Mouse (Mus musculus): ENCODE results near the gene Plekha4. TPM values are rescaled to one million over a fixed set of nuclear protein-coding genes. Genes with fewer than 3 reads are reported as not detected.

The Plekha4 gene
- total RNA-seq, 2 experiments from 2014 or later: 4.1 to 5.6 TPM

DNA sequence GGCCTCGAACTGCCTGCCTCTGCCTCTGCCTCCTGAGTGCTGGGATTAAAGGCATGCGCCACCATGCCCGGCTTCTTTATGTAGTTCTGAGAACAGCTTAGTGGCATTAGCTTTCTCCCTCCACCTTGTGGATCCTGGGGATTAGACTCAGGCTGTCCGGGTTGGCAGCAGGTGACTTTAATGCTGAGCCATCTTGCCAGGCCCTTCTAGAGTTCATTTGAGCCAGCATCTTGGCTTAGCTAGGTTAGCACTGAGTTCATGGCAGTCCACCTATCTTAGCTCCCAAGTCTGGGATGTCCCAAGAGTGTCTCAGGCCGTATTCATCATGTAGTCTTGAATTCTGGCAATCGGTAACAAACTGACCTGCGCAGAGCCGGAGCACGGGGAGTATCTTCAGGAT lies 39.3 kb downstream of the Plekha4 start:
- intact Hi-C loops (cut with DNase I): no loop called here
- no peak for DNase-seq

DNA sequence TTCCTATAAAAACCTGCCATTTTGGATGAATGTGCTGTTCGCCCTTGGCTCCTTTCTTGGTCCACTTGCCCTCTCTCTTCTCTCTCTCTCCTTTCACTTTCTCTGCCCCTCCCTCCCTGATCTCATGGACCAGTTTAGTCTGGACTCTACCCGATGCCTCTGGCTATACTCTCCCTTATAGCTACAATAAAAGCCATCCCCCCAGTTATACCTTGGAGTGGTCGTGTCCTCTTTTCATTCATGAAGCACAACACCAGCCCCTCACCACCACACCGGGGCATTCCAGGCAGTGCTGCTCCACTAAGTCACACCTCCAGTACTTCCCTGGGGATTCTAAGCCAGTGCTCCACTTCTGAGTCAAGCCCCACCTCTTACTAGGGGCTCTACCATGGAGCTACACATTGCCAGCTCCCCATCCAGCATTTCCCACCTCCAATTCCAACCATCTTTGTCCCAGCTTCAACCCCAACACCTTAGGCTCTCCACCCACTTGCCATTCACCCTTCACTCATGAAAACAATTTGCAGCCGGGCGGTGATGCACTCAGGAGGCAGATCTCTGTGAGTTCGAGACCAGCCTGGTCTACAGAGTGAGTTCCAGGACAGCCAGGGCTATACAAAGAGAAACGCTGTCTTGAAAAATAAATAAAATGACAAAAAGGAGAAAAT lies 41.1 kb downstream of the Plekha4 start:
- DNase-seq: no peak
- intact Hi-C loops (cut with DNase I): no loop called here

DNA sequence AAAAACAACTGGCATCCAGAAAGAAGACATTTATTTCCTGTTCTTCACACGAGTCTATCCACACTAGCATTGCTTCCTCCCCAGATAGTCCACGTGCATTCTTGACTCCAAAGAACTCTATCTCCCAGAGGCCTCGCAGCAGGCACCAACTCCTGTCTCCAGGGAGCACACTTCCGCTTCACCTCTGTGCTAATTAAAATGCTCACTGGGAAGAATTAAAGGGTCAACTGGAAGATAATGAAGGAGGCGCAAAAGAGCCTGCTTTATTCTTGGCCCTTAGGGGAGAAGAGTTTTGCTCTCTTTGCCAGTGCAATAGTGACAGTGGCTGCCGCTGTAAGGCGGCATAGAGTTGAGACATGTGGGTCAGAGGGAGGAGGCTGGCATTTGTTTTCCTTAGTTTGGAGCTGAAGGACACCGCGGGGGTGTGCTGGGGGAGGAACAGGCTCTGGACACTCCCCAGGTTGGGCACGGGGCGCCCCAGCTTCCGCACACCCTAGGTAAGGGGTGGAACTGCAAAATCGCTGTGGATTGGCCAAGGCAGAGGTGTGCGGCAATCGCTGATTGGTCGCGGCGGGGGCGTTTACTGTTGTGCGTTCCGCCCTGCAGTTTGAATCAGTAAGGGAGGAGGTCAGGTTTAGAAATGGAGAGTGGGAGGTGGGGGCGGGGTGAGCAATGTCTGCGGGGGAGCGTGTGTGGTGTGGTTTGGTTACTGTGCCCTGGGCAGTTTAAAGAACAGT lies 41.8 kb downstream of the Plekha4 start:
- intact Hi-C loops (cut with DNase I): no loop called here
- peak; percentile 93 for DNase-seq

DNA sequence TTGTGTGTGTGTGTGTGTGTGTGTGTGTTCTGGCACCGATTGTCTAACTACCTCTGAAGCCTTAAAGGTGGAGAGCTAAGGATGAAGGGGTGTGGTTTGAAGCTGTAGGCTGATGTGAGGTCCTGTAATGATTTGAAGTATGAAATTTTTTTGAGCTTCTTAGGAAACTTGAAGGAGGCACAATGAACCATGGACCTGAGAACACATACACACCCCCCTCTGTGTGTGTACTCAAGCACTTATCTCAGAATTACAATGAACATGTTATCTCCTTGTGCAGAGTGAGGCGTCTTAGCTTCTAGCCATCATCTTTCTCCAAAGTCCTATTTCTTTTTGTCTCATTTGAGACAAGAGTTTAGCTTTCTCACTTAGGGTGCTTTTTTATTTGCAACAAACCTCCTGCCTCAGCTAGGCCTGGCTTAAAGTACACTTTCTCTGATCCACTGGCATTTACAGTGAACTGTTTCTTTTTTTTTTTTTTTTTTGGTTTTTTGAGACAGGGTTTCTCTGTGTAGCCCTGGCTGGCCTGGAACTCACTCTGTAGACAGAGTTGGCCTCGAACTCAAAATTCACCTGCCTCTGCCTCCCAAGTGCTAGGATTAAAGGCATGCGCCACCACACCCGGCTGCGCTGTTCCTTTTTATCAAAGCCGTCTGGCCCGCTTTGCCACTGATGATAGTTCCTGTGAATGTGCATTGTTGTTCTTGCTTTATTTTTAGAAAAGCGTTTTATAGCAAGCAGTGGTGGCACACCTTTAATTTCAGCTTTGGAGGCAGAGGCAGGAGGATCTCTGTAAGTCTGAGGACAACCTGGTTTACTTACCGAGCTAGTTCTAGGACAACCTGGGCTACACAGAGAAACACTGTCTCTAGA lies 42.7 kb downstream of the Plekha4 start:
- intact Hi-C loops (cut with DNase I): no loop called here

DNA sequence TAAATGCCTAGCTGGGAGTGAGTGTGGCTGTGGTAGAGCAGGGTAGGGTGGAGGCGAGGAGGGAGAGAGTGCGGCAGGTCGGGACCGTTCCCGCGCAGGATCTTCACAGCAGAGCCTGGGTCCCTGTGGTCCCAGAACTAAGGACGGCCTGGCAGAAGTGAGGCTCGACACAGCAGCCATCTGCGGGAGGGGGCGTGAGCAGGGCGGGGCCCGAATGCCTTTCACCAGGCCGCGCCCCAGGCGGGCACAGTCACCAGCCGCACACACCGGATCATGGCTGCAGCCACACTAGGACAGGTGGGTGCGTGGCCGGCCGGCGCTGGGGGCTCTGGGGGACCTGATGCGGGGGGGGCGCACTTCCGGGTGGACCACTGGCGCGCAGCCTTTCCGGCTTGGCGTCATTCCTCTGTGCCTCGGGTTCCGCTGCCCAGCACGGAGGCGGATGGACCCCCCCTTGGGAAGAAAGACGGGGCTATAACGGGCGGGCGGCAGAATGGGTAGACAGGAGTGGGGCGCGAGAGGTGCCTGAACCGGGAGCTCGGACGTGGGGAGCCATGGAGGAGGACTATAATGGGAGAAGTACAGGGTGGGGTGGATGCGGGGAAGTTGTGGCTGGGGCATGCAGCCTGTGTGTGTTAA lies 44.1 kb downstream of the Plekha4 start, which contains the start of gene Bcat2:
Gene Bcat2, plus strand, starts transcription at position 51 of the 639 bp plus-strand sequence.
- DNase-seq: peak; percentile 80 to 82
- intact Hi-C loops (cut with DNase I): loop anchor here (2.0 kb wide), 1 partner anchor 19 kb away; no protein-coding TSS in a partner anchor

More for the DNA sequence above, 42.7 kb downstream of the Plekha4 start:
- DNase-seq: no peak

DNA sequence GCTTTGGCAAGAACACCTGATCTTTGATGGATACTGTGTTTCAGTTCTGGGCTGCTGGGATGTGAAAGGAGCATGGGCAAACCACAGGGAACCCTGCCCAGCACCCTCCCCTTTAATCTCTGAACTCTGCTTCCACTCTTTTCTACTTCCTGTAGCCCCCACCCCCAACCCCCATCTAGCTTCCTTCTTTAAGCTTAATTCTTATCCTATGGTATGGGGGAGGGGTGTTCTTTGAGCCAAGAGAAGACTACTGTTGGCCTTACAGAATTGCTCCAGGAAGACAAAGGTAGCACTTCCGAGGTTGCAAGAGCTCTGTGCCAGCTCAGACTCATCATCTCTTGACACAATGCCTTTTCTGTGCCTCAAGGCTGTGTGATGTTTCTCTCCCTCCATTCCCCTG lies 45.8 kb downstream of the Plekha4 start:
- intact Hi-C loops (cut with DNase I): loop anchor here (2.0 kb wide), 1 partner anchor 17 kb away; no protein-coding TSS in a partner anchor
- no peak for DNase-seq

DNA sequence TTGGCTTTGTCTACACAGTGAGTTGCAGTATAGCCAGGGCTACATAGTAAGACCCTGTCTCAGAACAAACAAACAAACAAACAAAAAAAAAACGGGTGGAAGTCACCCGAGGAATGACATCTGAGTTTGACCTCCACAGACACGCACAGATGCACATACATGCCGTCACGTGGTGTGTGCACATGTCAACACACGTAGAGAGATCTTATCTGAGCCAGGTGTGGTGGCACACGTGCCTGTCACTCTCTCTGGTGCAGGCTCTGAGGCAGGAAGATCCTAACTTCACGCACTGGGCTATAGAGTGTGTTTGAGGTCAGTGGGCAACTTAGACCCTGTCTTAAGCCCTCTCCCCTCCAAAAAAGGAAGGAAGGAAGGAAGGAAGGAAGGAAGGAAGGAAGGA lies 47.8 kb downstream of the Plekha4 start:
- intact Hi-C loops (cut with DNase I): no loop called here
- no peak for DNase-seq

DNA sequence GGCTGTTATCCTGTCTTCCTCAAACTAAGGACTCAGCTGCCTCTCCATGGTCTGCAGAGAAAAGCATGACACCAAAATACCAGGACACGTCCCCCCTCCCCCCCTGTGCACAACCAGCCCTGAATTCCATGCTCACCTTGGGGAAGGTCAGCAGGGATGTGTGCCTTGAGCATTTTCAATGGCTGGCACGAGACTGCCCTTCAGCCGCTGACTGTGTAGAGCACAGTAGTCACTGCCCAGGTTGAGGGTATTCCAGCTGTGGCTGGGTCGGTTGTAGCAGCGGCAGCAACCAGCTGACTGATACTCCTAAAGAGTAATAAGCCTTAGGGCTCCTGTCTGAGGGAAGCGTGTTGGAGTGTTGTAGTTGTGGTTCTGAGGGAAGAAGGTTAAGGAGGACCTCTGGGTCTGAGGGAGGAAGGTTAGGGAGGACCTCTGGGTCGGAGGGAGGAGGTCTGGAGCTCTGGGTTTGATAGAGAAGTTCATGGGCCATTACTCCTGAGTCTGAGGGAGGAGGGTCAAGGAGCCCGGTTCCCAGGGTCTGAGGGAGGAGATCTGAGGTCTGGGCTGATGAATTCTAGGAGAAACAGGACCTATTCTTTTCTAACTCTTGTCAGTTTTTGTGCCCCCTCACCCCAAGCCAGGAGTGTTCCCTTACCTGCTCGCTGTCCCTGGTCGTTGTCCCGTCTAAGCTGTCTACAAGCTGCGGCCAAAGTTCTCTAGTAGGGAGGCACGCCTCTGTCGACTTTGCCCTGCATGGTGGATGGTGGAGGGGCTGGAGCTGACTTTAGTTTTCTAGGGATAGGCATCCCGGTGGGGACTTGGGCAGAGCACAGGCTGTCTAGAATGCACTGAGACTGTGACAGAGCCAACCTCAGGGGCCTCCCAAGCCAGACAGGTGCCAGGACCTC lies 48.6 kb downstream of the Plekha4 start:
- DNase-seq: peak in 1 of 2 experiments; percentile 23
- intact Hi-C loops (cut with DNase I): no loop called here

DNA sequence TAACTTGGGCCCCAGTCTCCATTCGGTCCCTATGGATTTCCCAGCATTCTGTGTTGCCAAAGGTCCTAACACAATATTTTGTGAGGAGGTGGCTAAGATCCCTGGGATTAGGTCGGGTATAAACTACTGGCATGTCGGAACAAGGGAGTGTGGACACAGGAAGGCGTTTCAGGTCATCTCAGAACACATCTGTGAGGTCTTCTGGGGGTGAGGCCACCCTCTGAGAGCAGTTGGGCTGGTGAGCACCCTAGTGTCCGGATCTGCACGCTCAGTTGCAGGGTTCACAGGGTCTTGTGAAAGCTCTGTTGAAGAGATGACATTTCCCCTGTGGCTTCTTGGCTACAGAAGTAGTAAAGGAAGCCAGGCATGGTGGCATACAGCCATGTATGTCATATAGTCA lies 59.8 kb downstream of the Plekha4 start:
- DNase-seq: no peak

DNA sequence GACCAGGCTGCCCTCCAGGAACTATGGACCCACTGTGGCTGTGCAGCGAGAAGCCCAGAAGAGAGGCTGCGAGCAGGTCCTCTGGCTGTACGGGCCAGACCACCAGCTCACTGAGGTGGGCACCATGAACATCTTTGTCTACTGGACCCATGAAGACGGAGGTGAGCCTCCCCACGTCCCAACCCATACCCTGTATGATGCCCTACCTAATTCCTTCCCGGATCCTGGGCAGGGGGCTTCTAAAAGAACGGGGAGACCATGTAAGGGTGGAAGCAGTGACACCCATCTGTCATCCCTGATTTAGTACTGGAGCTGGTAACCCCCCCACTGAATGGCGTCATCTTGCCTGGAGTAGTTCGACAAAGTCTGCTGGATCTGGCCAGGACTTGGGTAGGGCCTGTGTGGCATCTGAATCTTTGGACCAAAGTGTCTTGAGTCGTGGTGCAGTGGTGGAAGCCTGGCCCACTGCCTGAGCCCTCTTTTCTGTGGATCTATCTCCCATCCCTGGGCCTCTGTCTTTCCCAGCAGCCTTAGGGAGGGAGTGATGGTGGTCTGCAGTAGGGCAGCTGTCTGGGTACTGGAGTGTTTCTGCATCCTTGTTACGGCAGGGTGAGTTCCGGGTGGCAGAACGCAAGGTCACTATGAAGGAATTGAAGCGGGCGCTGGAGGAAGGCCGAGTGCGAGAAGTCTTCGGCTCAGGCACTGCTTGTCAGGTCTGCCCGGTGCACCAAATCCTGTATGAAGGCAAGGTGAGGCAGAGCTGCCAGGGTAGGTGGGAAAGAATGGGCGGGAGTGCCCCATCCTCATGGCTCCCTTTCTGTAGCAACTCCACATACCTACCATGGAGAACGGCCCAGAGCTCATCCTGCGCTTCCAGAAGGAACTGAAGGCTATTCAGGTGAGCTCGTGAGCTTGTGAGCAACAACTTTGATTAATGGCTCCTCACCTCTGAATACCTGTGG lies 61.8 kb downstream of the Plekha4 start:
- DNase-seq: no peak
- intact Hi-C loops (cut with DNase I): loop anchor here (2.0 kb wide), 1 partner anchor 17 kb away; the partner anchor contains the start of gene Bcat2

More for the DNA sequence above, 59.8 kb downstream of the Plekha4 start:
- intact Hi-C loops (cut with DNase I): no loop called here

DNA sequence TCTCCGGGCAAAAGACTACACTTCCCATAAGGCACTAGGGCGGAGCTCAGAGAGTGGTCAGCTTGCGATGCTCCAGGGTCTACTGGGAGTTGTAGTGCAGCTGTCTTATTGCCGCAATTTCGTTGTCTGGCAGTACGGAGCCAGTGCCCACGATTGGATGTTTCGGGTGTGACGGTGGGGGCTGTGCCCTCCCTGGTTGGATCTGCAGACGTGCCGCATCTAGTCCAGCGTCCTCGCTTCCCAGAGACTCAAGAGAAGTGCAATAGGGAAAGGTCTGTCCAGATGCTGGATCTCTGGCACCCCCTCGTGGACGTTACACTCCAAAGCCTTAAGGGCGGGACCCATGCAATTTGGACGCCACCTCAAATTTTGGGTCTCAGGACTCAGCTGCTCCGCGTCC lies 63.0 kb downstream of the Plekha4 start:
- peak; percentile 96 to 97 for DNase-seq
- intact Hi-C loops (cut with DNase I): loop anchor here (2.0 kb wide), 1 partner anchor 18 kb away; the partner anchor contains the start of gene Bcat2

DNA sequence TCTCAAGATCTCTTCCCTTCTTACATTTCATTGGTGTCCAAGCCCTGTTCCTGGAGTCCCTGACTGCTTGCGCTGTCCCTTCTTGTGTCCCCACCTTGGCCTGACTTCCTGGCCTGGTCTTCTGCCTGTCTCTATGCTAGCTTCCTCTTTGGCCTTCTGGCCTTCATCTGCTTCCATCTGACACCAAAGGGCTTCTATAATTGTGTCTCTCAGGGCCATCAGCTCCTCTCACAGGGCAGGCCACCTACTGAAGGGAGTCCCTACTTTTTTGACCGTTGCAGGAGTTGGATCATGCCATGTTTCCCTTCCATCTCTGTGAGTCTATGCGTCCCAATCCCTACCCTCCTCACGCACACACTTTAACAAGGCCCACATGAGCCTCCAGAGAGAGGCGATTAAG lies 63.8 kb downstream of the Plekha4 start:
- DNase-seq: no peak
- intact Hi-C loops (cut with DNase I): loop anchor here (1.0 to 2.0 kb wide), 2 partner anchors 19 to 34 kb away; partner anchors contain the start of gene Bcat2

DNA sequence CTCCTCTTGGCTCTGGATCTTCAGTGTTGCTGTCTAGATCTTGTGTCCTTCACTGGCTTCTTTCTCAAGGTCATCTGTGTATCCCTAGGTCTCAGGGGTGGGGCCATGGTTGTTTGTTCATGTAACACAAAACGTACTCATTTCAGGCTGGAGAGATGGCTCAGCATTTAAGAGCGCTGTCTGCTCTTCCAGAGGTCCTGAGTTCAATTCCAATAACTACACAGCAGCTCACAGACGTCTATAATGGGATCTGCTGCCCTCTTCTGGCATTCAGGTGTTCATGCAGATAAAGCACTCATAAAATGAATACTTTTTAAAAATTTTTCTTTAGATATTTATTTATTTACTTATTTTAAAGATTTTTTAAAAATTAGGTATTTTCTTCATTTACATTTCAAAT lies 64.7 kb downstream of the Plekha4 start:
- DNase-seq: no peak
- intact Hi-C loops (cut with DNase I): loop anchor here (1.0 kb wide), 1 partner anchor 35 kb away; no protein-coding TSS in a partner anchor

DNA sequence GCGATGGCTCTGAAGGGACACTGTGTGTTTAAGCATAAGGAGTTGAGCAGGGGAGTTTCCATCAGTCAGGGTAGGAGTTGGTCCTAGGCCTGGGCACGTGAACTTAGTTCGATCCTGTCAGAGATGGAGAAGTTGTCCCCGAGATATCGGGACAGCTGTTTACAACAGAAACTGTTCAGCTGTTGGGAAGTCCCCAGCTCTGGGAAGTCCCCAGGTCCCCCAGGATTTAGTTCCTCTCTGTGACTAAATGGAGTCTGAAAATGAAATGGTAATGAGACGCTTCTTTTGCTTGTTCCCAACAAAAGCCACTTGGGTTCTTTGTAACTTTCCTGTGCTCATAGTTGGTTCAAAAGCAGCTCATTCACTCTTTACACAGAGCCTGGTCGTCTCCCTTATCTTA lies 65.8 kb downstream of the Plekha4 start:
- intact Hi-C loops (cut with DNase I): no loop called here
- DNase-seq: no peak

DNA sequence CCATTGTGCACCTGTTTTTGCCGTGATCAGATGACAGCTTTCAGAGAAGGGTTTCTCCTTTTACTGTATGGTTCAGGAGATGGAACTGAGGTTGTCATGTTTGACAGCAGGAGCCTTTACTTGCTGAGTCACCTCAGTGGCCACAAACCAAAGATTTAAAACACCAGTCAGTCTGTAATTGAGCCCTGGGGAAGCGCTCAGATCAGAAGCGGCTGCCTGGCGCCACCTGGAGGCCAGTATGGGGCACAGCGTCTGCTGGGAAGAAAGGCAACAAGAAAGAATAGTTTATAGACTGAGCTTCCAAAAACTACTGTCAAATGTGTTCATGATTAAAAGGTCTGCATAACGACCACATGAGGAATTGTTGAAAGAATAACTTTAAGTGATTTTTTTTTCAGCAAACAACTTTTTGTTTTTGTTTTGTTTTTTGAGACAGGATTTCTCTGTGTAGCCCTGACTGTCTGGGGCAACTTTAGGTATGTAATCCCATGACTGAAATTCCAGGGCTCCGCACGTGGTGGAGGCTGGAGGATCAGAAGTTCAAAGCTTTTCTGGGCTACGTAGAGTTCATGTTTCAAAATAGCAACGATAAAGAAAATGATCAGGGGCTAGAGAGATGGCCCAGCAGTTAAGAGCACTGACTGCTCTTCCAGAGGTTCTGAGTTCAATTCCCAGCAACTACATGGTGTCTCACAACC lies 67.1 kb downstream of the Plekha4 start:
- DNase-seq: peak; percentile 79 to 85
- intact Hi-C loops (cut with DNase I): loop anchor here (1.0 kb wide), 1 partner anchor 89 kb away; no protein-coding TSS in a partner anchor

DNA sequence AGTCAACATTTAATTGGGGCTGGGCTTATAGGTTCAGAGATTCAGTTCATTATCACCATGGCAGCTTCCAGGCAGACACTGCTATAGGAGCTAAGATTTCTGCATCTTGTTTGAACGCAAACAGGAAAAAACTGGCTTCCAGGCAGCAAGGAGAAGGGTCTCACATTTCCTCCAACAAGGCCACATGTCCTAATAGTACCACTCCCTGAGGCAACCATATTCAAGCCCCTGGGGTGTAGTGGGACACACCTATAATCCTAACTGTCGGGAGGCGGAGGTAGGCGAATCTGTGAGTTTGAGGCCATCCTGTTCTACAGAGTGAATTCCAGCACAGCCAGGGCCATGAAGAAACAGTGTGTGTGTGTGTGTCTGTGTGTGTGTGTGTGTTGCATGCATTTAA lies 69.0 kb downstream of the Plekha4 start:
- no peak for DNase-seq
- intact Hi-C loops (cut with DNase I): loop anchor here (2.0 kb wide), 1 partner anchor 30 kb away; no protein-coding TSS in a partner anchor

DNA sequence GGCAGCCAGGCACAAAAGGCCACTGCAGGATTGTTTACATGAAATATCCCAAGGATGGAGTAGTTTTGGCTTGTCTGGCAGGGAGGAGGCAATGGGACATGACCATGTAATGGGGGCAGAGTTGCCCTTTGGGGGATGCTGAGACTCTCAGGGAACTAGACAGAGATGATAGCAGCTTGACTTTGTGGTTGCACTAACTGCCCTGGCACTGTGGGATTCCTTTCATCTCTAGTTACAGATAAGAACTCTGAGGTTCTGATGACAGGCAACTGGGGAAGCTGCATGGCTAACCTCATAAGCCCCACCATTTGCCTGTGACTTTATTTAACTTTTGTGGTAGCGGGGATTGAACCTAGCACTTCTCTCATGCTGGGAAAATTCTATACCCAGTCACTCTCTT lies 70.0 kb downstream of the Plekha4 start:
- intact Hi-C loops (cut with DNase I): no loop called here
- no peak for DNase-seq
